Mouse (Mus musculus): ENCODE data around the gene Fam221a.

DNA sequence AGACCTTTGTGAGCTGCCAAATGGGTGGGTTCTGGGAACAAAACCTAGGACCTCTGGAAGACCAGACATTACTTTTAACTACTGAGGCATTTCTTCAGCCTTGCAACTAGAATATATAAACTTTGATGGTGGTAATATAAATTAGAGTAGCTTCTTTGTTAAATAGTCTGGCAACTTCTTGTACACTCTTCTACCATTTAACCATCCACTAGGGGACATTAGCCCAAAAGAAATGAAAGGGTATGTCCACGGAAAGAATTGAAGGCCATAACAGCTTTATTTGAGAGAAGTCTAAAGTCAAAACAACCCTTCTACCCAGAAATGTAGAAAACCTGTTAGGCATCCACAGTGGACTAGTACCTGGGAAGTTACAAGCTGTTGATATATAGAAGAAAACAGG lies 26.7 kb downstream of the Fam221a start:
- TF ChIP-seq MYOG (IDR thresholded peaks at IDR 0.05; ENCODE audit: control insufficient read depth, extremely low read depth, insufficient read length) (no peak), CTCF (IDR thresholded peaks at IDR 0.05; ENCODE audit: control insufficient read depth, insufficient read depth, insufficient read length) (no peak), CEBPB (IDR thresholded peaks at IDR 0.05; ENCODE audit: low read depth) (no peak), MAX (IDR thresholded peaks at IDR 0.05) (no peak), USF1 (IDR thresholded peaks at IDR 0.05; ENCODE audit: low read depth) (no peak), FOSL1 (IDR thresholded peaks at IDR 0.05; ENCODE audit: insufficient read depth, low read length, poor library complexity, severe bottlenecking) (no peak), MYOD1 (IDR thresholded peaks at IDR 0.05; ENCODE audit: control insufficient read depth, insufficient read length, low read depth) (no peak)

Measured in C2C12 (cell line).